Mouse (Mus musculus): ENCODE results near the gene Ston2. TPM values are rescaled to one million over a fixed set of nuclear protein-coding genes. Genes with fewer than 3 reads are reported as not detected.

The Ston2 gene
- polyA plus RNA-seq, 1 experiment from 2014 or later: 5.6 TPM

GRCm38 (mm10) chr12:91803207-91803932 is 15.2 kb upstream of the Ston2 start:
- H3K36me3 ChIP-seq (replicated peaks; ENCODE audit: insufficient read depth, low read length): peaks cover 13% of the 10 kb centered on the region; the same call in 1 of the 2 replicates
- H3K4me3 ChIP-seq (ENCODE audit: low read depth, low read length): no peak overlapping the region
- no peak overlapping the region for H3K9ac ChIP-seq (replicated peaks)
- H3K4me1 ChIP-seq (ENCODE audit: insufficient read depth): no peaks in the 10 kb centered on the region
- H3K27me3 ChIP-seq (ENCODE audit: insufficient read depth, low read length): no peaks in the 10 kb centered on the region
- TF ChIP-seq EP300 (IDR thresholded peaks at IDR 0.05; ENCODE audit: low read depth) (no peak), CTCF (IDR thresholded peaks at IDR 0.05; ENCODE audit: low read depth) (no peak)
- WGBS (ENCODE audit: insufficient replicate concordance): 74% methylated on average over 13 of the region's 13 CpGs
- ATAC-seq: no peak
- no peak overlapping the region for H3K4me2 ChIP-seq (ENCODE audit: low read depth, low read length)
- DNase-seq: no peak
- H3K27ac ChIP-seq (ENCODE audit: low read depth): no peak overlapping the region
- no peaks in the 10 kb centered on the region for H3K9me3 ChIP-seq (ENCODE audit: low read length)

- ATAC-seq (no peak), DNase-seq (no peak)
- Histone ChIP-seq H3K27ac (ENCODE audit: low read depth) (no peak overlapping the region), H3K9ac (replicated peaks) (no peak overlapping the region), H3K4me3 (ENCODE audit: low read depth, low read length) (no peak overlapping the region), H3K9me3 (ENCODE audit: low read length) (no peaks in the 10 kb centered on the region), H3K36me3 (replicated peaks; ENCODE audit: insufficient read depth, low read length) (0 out of 2 replicates have a peak, but pooled peaks cover 8% of the 10 kb centered on the region), H3K4me1 (ENCODE audit: insufficient read depth) (no peaks in the 10 kb centered on the region), H3K4me2 (ENCODE audit: low read depth, low read length) (no peak overlapping the region), H3K27me3 (ENCODE audit: insufficient read depth, low read length) (no peaks in the 10 kb centered on the region)
- TF ChIP-seq EP300 (IDR thresholded peaks at IDR 0.05; ENCODE audit: low read depth) (no peak), CTCF (IDR thresholded peaks at IDR 0.05; ENCODE audit: low read depth) (no peak)
- WGBS (ENCODE audit: insufficient replicate concordance): 85% methylated on average over 12 of the region's 12 CpGs
These were observed 14.5 kb upstream of the Ston2 start for GRCm38 (mm10) chr12:91802586-91803206.

GRCm38 (mm10) chr12:91800861-91801385 is 12.7 kb upstream of the Ston2 start:
- WGBS (ENCODE audit: insufficient replicate concordance): 59% methylated on average over 6 of the region's 6 CpGs
- DNase-seq (no peak), ATAC-seq (no peak)
- TF ChIP-seq CTCF (IDR thresholded peaks at IDR 0.05; ENCODE audit: low read depth) (no peak), EP300 (IDR thresholded peaks at IDR 0.05; ENCODE audit: low read depth) (no peak)
- Histone ChIP-seq H3K9me3 (ENCODE audit: low read length) (no peaks in the 10 kb centered on the region), H3K27me3 (ENCODE audit: insufficient read depth, low read length) (no peaks in the 10 kb centered on the region), H3K27ac (ENCODE audit: low read depth) (no peak overlapping the region), H3K36me3 (replicated peaks; ENCODE audit: insufficient read depth, low read length) (no peaks in the 10 kb centered on the region), H3K4me2 (ENCODE audit: low read depth, low read length) (no peak overlapping the region), H3K4me3 (ENCODE audit: low read depth, low read length) (no peak overlapping the region), H3K9ac (replicated peaks) (no peak overlapping the region), H3K4me1 (ENCODE audit: insufficient read depth) (no peaks in the 10 kb centered on the region)

GRCm38 (mm10) chr12:91799821-91800335 is 11.7 kb upstream of the Ston2 start:
- no peak for TF ChIP-seq EP300 (IDR thresholded peaks at IDR 0.05; ENCODE audit: low read depth)
- no peak for TF ChIP-seq CTCF (IDR thresholded peaks at IDR 0.05; ENCODE audit: low read depth)
- Histone ChIP-seq H3K4me1 (ENCODE audit: insufficient read depth) (no peaks in the 10 kb centered on the region), H3K27ac (ENCODE audit: low read depth) (no peak overlapping the region), H3K9me3 (ENCODE audit: low read length) (no peaks in the 10 kb centered on the region), H3K4me3 (ENCODE audit: low read depth, low read length) (no peak overlapping the region), H3K36me3 (replicated peaks; ENCODE audit: insufficient read depth, low read length) (no peaks in the 10 kb centered on the region), H3K4me2 (ENCODE audit: low read depth, low read length) (no peak overlapping the region), H3K9ac (replicated peaks) (no peak overlapping the region), H3K27me3 (ENCODE audit: insufficient read depth, low read length) (no peaks in the 10 kb centered on the region)
- 59% methylated on average over 12 of the region's 12 CpGs for WGBS (ENCODE audit: insufficient replicate concordance)
- no peak for ATAC-seq
- DNase-seq: no peak

GRCm38 (mm10) chr12:91799379-91799773 is 11.2 kb upstream of the Ston2 start:
- WGBS (ENCODE audit: insufficient replicate concordance): 12% methylated on average over 6 of the region's 6 CpGs
- no peak for TF ChIP-seq EP300 (IDR thresholded peaks at IDR 0.05; ENCODE audit: low read depth)
- peak; percentile 84 for TF ChIP-seq CTCF (IDR thresholded peaks at IDR 0.05; ENCODE audit: low read depth)
- no peaks in the 10 kb centered on the region for H3K4me1 ChIP-seq (ENCODE audit: insufficient read depth)
- no peak overlapping the region for H3K9ac ChIP-seq (replicated peaks)
- H3K27ac ChIP-seq (ENCODE audit: low read depth): no peak overlapping the region
- no peak overlapping the region for H3K4me2 ChIP-seq (ENCODE audit: low read depth, low read length)
- no peak overlapping the region for H3K4me3 ChIP-seq (ENCODE audit: low read depth, low read length)
- no peaks in the 10 kb centered on the region for H3K27me3 ChIP-seq (ENCODE audit: insufficient read depth, low read length)
- DNase-seq: no peak
- no peak for ATAC-seq
- no peaks in the 10 kb centered on the region for H3K9me3 ChIP-seq (ENCODE audit: low read length)
- no peaks in the 10 kb centered on the region for H3K36me3 ChIP-seq (replicated peaks; ENCODE audit: insufficient read depth, low read length)

- Histone ChIP-seq H3K9me3 (ENCODE audit: low read length) (no peaks in the 10 kb centered on the region), H3K4me2 (ENCODE audit: low read depth, low read length) (no peak overlapping the region), H3K27me3 (ENCODE audit: insufficient read depth, low read length) (no peaks in the 10 kb centered on the region), H3K4me3 (ENCODE audit: low read depth, low read length) (no peak overlapping the region), H3K27ac (ENCODE audit: low read depth) (no peak overlapping the region), H3K4me1 (ENCODE audit: insufficient read depth) (no peaks in the 10 kb centered on the region), H3K9ac (replicated peaks) (no peak overlapping the region), H3K36me3 (replicated peaks; ENCODE audit: insufficient read depth, low read length) (no peaks in the 10 kb centered on the region)
- TF ChIP-seq CTCF (IDR thresholded peaks at IDR 0.05; ENCODE audit: low read depth): no peak
- TF ChIP-seq EP300 (IDR thresholded peaks at IDR 0.05; ENCODE audit: low read depth): no peak
- peak; percentile 31 for DNase-seq
- 0 out of 2 replicates have a peak, but pooled peaks have one; percentile 44 for ATAC-seq
- WGBS (ENCODE audit: insufficient replicate concordance): 58% methylated on average over 6 of the region's 6 CpGs
These were observed 10.7 kb upstream of the Ston2 start for GRCm38 (mm10) chr12:91798720-91799378.
